Mouse (Mus musculus) liver, postnatal 0 days (tissue): ENCODE measurements around the gene Lats2. TPM values are rescaled to one million over a fixed set of nuclear protein-coding genes. Genes with fewer than 3 reads are reported as not detected.
"Not testable (repeated sequence)": the region's sequence is repeated elsewhere in the genome, so short reads cannot be mapped to it uniquely, and the experiment has no call there.

ENCODE experiments used
- ATAC-seq: fragments of 200-750 bp; cut with Nextera tagmentation; 2 replicates; pipeline ENCODE4 v1.8.0; 2017; ENCODE audit warnings: mild to moderate bottlenecking, moderate library complexity
- DNase-seq: peaks from one replicate; pipeline ENCODE4 v3.0.0-alpha.2; 2016
- H3K27ac ChIP-seq: fragments of 300-500 bp; sonication (generic); 2 replicates; pipeline ENCODE4 v1.5.1; 2014; ENCODE audit warnings: antibody characterized with exemption, moderate library complexity, mild to moderate bottlenecking, low read depth
- H3K27me3 ChIP-seq: fragments of 300-500 bp; sonication (generic); 2 replicates; pipeline ENCODE4 v1.6.1; 2014; ENCODE audit warnings: low read length, control low read depth, mixed read lengths; ENCODE audit not compliant: insufficient read depth
- H3K36me3 ChIP-seq: fragments of 300-500 bp; sonication (generic); replicated peaks from 2 replicates; pipeline ENCODE4 v1.6.1; 2014; ENCODE audit warnings: mild to moderate bottlenecking, control low read depth, low read length, moderate library complexity, mixed read lengths; ENCODE audit not compliant: insufficient read depth
- H3K4me1 ChIP-seq: fragments of 300-500 bp; sonication (generic); 2 replicates; pipeline ENCODE4 v1.6.1; 2014; ENCODE audit warnings: antibody characterized with exemption, mild to moderate bottlenecking, control low read depth; ENCODE audit not compliant: insufficient read depth
- H3K4me2 ChIP-seq: fragments of 300-500 bp; sonication (generic); 2 replicates; pipeline ENCODE4 v1.6.1; 2014; ENCODE audit warnings: low read depth, mild to moderate bottlenecking, low read length, moderate library complexity, mixed read lengths
- H3K4me3 ChIP-seq: fragments of 300-500 bp; sonication (generic); 2 replicates; pipeline ENCODE4 v1.5.1; 2014; ENCODE audit warnings: low read depth, low read length
- H3K9ac ChIP-seq: fragments of 300-500 bp; sonication (generic); replicated peaks from 2 replicates; pipeline ENCODE4 v1.6.1; 2014; ENCODE audit warnings: mild to moderate bottlenecking, moderate library complexity
- H3K9me3 ChIP-seq: fragments of 300-500 bp; sonication (generic); 2 replicates; pipeline ENCODE4 v1.6.1; 2016; ENCODE audit warnings: mild to moderate bottlenecking, control low read depth, low read length, mixed read lengths
- CTCF ChIP-seq: sonication (generic); IDR thresholded peaks from 2 replicates; pipeline ENCODE4 v1.5.1; 2016; ENCODE audit warnings: antibody characterized with exemption, low read depth
- EP300 ChIP-seq: IDR thresholded peaks from 2 replicates; pipeline ENCODE4 v1.6.1; 2016; ENCODE audit warnings: antibody characterized with exemption, low read depth, mild to moderate bottlenecking
- WGBS: fragments of 180-500 bp; shearing (Covaris S2); extraction: QIAGEN DNeasy Blood & Tissue Kit; methylation state at CpG from one replicate; pipeline ENCODE4 v1.1.7; 2014; ENCODE audit not compliant: insufficient replicate concordance; 5-methylcytosine and 5-hydroxymethylcytosine counted together
- polyA plus RNA-seq: library from polyadenylated mRNA; unstranded; fragments of >200 nt; fragmentation: Nextera tagmentation; extraction: Ambion mirVana; gene quantifications from 2 replicates; pipeline ENCODE4 v1.2.1, GENCODE M21; 2015

Gene Lats2
- polyA plus RNA-seq, 1 experiment from 2014 or later: 4.9 TPM

DNA sequence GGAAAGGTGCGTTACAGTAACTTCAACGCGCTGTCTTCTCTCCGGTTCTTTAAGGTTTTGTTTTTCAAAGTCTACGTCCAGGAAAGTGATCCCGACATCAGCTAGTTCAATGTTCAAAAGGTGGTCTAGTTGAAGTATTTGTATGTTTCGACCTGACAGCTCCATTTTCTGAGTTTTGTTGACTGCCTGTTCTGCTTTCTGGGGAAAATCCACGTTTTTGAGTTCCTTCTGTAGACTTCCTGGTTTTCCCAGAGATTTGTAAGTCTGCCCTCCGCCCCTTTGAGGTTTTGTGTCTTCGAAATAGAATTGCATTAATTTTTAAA lies 92.6 kb downstream of the Lats2 start:
- no peak for DNase-seq
- Histone ChIP-seq H3K36me3 (no peaks in the 10 kb centered on the region), H3K9ac (peak overlapping the region; percentile 92), H3K27ac (peak overlapping the region; percentile 89), H3K4me1 (peaks cover 20% of the 10 kb centered on the region), H3K27me3 (no peaks in the 10 kb centered on the region), H3K4me3 (peak overlapping the region; percentile 90), H3K4me2 (peak overlapping the region; percentile 92), H3K9me3 (no peaks in the 10 kb centered on the region)
- TF ChIP-seq CTCF (no peak), EP300 (no peak)
- ATAC-seq: no peak
- WGBS: 4% methylated on average over 10 of the region's 10 CpGs

DNA sequence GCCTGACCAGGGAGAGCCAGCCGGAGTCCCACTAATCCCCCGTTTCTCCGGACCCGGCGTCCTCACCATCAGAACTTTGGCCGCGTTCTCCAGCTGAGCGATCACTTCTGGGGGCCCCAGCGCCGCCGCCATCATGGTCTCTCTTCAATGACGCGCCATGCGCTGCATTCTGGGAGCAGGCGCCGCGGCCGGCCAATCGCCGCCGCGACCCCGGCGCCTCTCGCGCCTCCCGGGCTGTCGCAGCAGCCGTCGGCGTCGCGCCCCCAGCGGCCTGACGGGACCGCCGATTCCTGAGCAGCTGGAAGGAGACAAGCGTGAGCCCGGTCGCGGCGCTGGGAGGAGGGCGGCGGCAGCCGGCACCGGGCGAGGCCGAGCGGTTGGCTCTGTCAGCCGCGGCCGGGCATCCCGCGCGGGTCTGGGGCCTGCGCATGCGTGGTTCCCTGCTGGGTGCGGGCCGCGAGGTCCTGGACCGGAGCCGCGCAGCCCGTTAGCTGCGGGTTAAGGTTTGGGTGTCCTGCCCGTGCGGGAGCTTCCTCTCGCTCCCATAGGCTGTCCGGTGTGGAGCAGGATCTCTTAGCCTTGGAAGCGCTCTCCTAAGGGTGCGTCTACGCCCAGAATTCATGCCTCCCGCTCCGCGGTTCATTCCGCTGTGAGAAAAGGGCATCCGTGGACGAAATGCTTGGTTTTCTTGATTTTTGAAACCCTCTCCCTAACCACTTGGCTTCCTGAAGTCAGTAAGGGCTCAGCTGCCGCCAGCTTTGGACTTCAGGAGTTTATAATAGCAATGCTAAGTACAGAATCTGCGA lies 93.2 kb downstream of the Lats2 start, which contains the start of gene Xpo4:
Gene Xpo4, minus strand, starts transcription at position 609 of the 806 bp plus-strand sequence.
- peak; percentile 94 for ATAC-seq
- peaks cover 20% of the 10 kb centered on the region for H3K4me1 ChIP-seq

DNA sequence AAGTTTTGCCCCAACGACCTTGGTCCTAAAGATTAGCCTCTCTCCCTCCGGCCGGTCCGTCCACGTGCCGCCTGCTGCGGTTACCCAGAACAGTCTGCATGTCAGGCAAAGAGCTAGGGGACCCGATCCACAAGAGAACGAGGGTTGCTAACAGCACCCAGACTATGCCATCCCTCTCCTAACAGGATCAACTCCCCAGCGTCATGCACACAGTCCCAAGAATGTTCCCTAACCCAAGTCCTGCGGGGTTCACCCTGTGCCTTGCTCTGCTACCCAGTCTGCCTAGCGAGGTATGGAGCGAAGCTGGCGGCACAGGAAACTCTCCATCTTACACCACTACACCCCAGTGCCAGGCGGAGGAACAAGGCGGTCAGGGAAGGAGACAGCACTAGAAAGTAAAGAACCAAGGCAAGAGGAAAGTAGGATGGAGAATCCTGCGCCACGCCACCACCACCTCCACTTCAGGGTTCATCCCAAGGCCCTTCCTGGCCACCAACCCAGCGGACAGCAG lies 93.8 kb downstream of the Lats2 start:
- WGBS: under 1% methylated on average over 19 of the region's 19 CpGs
- H3K4me3 ChIP-seq: peak overlapping the region; percentile 90
- no peaks in the 10 kb centered on the region for H3K9me3 ChIP-seq
- ATAC-seq: peak; percentile 54
- peak; percentile 56 for DNase-seq
- H3K36me3 ChIP-seq: no peaks in the 10 kb centered on the region
- peak overlapping the region; percentile 92 for H3K9ac ChIP-seq
- TF ChIP-seq CTCF (no peak), EP300 (no peak)
- H3K4me2 ChIP-seq: peak overlapping the region; percentile 92
- H3K4me1 ChIP-seq: peaks cover 20% of the 10 kb centered on the region
- H3K27me3 ChIP-seq: no peaks in the 10 kb centered on the region
- H3K27ac ChIP-seq: peak overlapping the region; percentile 89

More for the DNA sequence above, 93.2 kb downstream of the Lats2 start, which contains the start of gene Xpo4:
- DNase-seq: peak; percentile 88
- H3K4me2 ChIP-seq: peak within 1 kb of the TSS; percentile 92
- H3K4me3 ChIP-seq: peak within 1 kb of the TSS; percentile 90
- H3K9me3 ChIP-seq: no peaks in the 10 kb centered on the region
- H3K27ac ChIP-seq: peak within 1 kb of the TSS; percentile 89
- H3K36me3 ChIP-seq: no peaks in the 10 kb centered on the region
- TF ChIP-seq EP300 (no peak), CTCF (peak; percentile 36)
- peak within 1 kb of the TSS; percentile 92 for H3K9ac ChIP-seq
- 0% methylated on average over 72 of the region's 80 CpGs for WGBS
- no peaks in the 10 kb centered on the region for H3K27me3 ChIP-seq

DNA sequence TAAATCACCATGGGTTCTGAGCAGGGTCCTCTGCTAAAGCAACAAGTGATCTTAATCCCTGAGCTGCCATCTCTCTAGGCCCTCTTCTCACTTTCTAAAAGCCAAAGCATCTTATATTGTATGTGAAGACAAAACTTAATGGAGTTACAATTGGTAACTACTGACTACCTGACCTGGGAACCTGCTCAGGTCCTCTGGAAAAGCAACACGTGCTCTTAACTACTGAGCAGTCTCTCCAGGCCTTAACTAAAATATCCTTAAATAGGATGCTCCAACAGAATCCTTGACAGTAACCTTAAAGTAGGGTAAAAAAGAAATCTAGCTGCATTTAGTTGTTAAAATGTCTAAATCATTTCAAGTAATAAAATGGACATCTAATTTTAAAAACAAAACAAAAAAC lies 94.6 kb downstream of the Lats2 start:
- WGBS: 26% methylated on average over 1 of the region's 1 CpGs
- no peak overlapping the region for H3K27ac ChIP-seq
- H3K9ac ChIP-seq: peak overlapping the region; percentile 92
- no peaks in the 10 kb centered on the region for H3K36me3 ChIP-seq
- H3K4me2 ChIP-seq: peak overlapping the region; percentile 92
- H3K4me1 ChIP-seq: peaks cover 20% of the 10 kb centered on the region
- DNase-seq (no peak), ATAC-seq (no peak)
- peak overlapping the region; percentile 90 for H3K4me3 ChIP-seq
- H3K9me3 ChIP-seq: no peaks in the 10 kb centered on the region
- H3K27me3 ChIP-seq: no peaks in the 10 kb centered on the region
- TF ChIP-seq CTCF (no peak), EP300 (no peak)

DNA sequence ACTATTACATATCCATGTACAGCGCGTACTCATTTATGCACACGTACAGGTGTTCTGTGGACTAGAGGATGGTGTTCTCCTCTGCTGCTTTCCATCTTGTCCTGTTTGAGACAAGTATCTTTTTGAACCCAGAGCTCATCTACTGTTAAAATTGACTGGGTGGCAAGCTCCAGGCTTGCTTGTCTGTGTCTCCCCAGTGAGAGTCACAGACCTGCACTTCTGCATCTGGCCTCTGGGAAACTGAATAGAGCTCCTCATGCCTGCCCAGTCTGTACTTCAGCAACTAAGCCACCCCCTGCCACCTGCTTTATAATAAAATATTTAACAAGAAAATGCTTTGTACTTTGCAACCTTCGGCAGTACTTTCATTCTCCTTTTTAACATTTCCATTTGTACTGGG lies 99.9 kb downstream of the Lats2 start:
- peaks cover 6% of the 10 kb centered on the region; the same call in 1 of the 2 replicates for H3K4me1 ChIP-seq
- DNase-seq: no peak
- H3K27ac ChIP-seq: no peak overlapping the region
- no peak overlapping the region for H3K4me2 ChIP-seq
- H3K9ac ChIP-seq: no peak overlapping the region
- H3K27me3 ChIP-seq: no peaks in the 10 kb centered on the region
- H3K4me3 ChIP-seq: no peak overlapping the region
- H3K36me3 ChIP-seq: 0 out of 2 replicates have a peak, but pooled peaks cover 2% of the 10 kb centered on the region
- WGBS: 90% methylated on average over 4 of the region's 4 CpGs
- TF ChIP-seq EP300 (no peak), CTCF (no peak)
- no peak for ATAC-seq
- no peaks in the 10 kb centered on the region for H3K9me3 ChIP-seq

DNA sequence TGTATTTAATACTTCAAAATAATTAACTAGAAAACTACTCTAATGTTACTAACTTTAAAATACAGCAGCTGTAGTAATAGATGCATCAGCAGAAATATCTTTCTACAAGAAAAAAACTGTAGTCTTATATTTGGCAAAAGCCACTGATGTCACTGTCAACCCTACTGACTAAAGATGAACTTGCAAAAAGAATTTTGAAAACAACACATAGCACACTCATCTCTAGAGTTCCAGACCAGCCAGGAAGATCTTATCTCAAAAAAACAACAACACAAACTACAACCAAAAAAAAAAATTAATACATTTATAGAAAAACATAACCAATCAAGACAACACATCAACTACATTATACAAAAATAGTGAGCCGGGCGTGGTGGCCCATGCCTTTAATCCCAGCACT lies 100.7 kb downstream of the Lats2 start:
- no peak for ATAC-seq
- Histone ChIP-seq H3K4me3 (no peak overlapping the region), H3K27ac (no peak overlapping the region), H3K36me3 (0 out of 2 replicates have a peak, but pooled peaks cover 2% of the 10 kb centered on the region), H3K4me2 (no peak overlapping the region), H3K9ac (no peak overlapping the region), H3K27me3 (no peaks in the 10 kb centered on the region), H3K4me1 (0 out of 2 replicates have a peak, but pooled peaks cover 3% of the 10 kb centered on the region), H3K9me3 (no peaks in the 10 kb centered on the region)
- WGBS: 91% methylated on average over 2 of the region's 2 CpGs
- no peak for DNase-seq
- TF ChIP-seq EP300 (no peak), CTCF (no peak)

DNA sequence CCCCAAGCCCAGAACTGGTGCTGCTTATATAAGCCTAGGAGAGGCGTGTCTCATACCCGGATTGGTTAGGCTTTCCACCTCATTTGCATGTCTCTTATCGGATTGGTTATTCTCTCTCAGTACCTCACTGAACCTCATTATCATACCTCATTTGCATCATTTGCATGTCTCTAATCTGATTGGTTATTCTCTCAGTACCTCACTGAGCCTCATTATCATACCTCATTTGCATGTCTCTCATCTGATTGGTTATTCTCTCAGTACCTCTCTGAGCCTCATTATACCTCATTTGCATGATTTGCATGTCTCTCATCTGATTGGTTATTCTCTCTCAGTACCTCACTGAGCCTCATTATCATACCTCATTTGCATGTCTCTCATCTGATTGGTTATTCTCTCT lies 101.7 kb downstream of the Lats2 start:
- peak; percentile 87 for ATAC-seq
- not testable (repeated sequence) for H3K4me2 ChIP-seq, H3K4me1 ChIP-seq, H3K9ac ChIP-seq, H3K4me3 ChIP-seq, H3K27ac ChIP-seq, H3K9me3 ChIP-seq, DNase-seq, H3K27me3 ChIP-seq, H3K36me3 ChIP-seq
- 99% methylated on average over 3 of the region's 3 CpGs for WGBS
